Mouse (Mus musculus): ENCODE measurements around the gene Nek11. TPM values are rescaled to one million over a fixed set of nuclear protein-coding genes. Genes with fewer than 3 reads are reported as not detected.

Gene Nek11
- 0.07 TPM in 1 of 2 replicates, not detected in the other for polyA plus RNA-seq (2012; rRNA removed; ENCODE audit: low replicate concordance)

GRCm38 (mm10) chr9:105395218-105395627 lies at the start of gene Nek11, which contains the start of gene Aste1:
Nek11 (minus strand) TSS chr9:105395524.
Aste1 (plus strand) TSS chr9:105395392.

GRCm38 (mm10) chr9:105144992-105145391 lies 250.3 kb downstream of the Nek11 start, which contains the start of gene 1700080E11Rik:
1700080E11Rik (minus strand) TSS chr9:105145092.

GRCm38 (mm10) chr9:105131253-105132001 lies 263.9 kb downstream of the Nek11 start, which contains the start of gene Nudt16:
Nudt16 (minus strand) TSS chr9:105131824.

Other genes with a start within 250 kb of the Nek11 start
- 4.1 and 9.8 TPM in 2 replicates for gene Aste1, start 132 bp downstream of the Nek11 start, polyA plus RNA-seq (2012; rRNA removed; ENCODE audit: low replicate concordance)
- 42.0 and 61.5 TPM in 2 replicates for gene Atp2c1, start 131.8 kb upstream of the Nek11 start, polyA plus RNA-seq (2012; rRNA removed; ENCODE audit: low replicate concordance)
- 19.0 and 19.3 TPM in 2 replicates for gene Pik3r4, start 247.5 kb upstream of the Nek11 start, polyA plus RNA-seq (2012; rRNA removed; ENCODE audit: low replicate concordance)

Data from mammary gland, adult 2 months (tissue).